Mouse (Mus musculus): Measurements from ENCODE around the gene Aatk. TPM values are rescaled to one million over a fixed set of nuclear protein-coding genes. Genes with fewer than 3 reads are reported as not detected.

The Aatk gene
- polyA plus RNA-seq, 1 experiment from 2014 or later = 3.5 TPM

DNA sequence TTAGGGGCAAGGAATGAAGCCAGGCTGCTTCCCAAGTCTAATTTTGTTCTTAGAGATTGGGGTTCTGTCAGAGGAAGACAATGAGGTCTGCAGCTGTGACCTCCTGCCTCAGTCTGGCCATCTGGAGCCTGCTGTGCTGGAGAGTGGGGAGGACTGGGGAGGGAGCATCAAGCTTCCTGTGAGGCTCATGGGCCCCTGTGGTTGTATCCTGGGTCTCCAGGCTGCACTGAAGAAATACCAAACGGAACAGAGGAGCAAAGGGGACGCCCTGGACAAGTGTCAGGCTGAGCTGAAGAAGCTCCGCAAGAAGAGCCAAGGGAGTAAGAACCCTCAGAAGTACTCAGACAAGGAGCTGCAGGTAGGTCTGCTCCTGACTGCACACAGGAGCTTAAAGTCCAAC, 65.2 kb downstream of the Aatk start:
- H3K27me3 ChIP-seq (ENCODE audit: control insufficient read depth, insufficient read depth, low read length) = no peaks in the 10 kb centered on the region
- no peak overlapping the region for H3K4me2 ChIP-seq (ENCODE audit: low read depth, low read length, severe bottlenecking)
- no peak overlapping the region for H3K27ac ChIP-seq (ENCODE audit: low read depth, low read length)
- no peaks in the 10 kb centered on the region for H3K36me3 ChIP-seq (ENCODE audit: control insufficient read depth, insufficient read depth, low read length)
- no peak for ATAC-seq (replicated peaks; ENCODE audit: low FRiP score)
- no peak for DNase-seq (ENCODE audit: low spot score)
- no peak overlapping the region for H3K4me3 ChIP-seq (ENCODE audit: low read depth, low read length)
- 80% methylated on average over 3 of the region's 3 CpGs for WGBS
- H3K9me3 ChIP-seq (ENCODE audit: control insufficient read depth, low read length) = no peaks in the 10 kb centered on the region
- H3K9ac ChIP-seq (ENCODE audit: low read length) = no peak overlapping the region
- H3K4me1 ChIP-seq (replicated peaks; ENCODE audit: control insufficient read depth, insufficient read depth, low read length) = no peaks in the 10 kb centered on the region

DNA sequence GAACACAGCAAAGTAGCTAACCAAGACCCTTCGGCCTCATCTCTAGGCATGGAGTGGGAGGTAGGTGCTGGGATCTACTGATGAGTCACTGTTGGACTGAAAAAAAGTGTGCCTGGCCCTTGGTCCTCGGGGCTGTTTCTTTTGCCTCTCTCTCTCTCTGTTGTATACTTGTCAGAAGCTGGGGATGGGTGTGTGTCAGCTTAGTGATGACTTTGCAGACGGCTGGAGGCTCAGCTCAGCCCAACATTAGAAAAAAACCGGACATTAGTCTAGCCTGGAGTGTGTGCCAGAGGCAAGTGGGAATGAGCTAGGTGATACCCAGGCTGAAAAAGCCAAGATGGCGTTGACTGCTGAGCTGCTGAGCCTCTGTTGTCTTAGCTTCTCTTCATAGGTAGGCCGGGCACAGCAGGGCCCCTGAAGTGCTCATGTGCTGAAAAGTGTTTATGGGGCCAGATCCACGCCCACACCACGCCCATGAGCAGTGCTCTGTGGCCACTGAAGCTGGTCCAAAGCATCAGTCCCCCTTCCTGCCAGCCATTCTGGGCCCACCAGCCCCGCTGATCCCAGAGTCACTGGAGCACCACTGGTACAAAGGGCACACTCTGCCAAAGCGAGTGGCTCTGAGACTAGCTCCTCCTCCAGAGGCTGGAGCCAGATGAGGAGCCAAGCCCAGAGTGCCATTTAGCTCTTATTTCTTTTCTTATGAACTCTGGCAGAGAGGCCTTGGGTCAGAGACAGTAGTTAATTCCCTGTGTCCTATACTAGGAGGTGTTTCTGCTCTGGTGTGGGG, 67.2 kb downstream of the Aatk start:
- Histone ChIP-seq H3K4me3 (ENCODE audit: low read depth, low read length) (no peak overlapping the region), H3K4me1 (replicated peaks; ENCODE audit: control insufficient read depth, insufficient read depth, low read length) (no peaks in the 10 kb centered on the region), H3K27ac (ENCODE audit: low read depth, low read length) (no peak overlapping the region), H3K27me3 (ENCODE audit: control insufficient read depth, insufficient read depth, low read length) (no peaks in the 10 kb centered on the region), H3K36me3 (ENCODE audit: control insufficient read depth, insufficient read depth, low read length) (no peaks in the 10 kb centered on the region), H3K9ac (ENCODE audit: low read length) (no peak overlapping the region), H3K9me3 (ENCODE audit: control insufficient read depth, low read length) (no peaks in the 10 kb centered on the region), H3K4me2 (ENCODE audit: low read depth, low read length, severe bottlenecking) (no peak overlapping the region)
- ATAC-seq (replicated peaks; ENCODE audit: low FRiP score) (no peak), DNase-seq (ENCODE audit: low spot score) (no peak)
- 83% methylated on average over 10 of the region's 10 CpGs for WGBS

DNA sequence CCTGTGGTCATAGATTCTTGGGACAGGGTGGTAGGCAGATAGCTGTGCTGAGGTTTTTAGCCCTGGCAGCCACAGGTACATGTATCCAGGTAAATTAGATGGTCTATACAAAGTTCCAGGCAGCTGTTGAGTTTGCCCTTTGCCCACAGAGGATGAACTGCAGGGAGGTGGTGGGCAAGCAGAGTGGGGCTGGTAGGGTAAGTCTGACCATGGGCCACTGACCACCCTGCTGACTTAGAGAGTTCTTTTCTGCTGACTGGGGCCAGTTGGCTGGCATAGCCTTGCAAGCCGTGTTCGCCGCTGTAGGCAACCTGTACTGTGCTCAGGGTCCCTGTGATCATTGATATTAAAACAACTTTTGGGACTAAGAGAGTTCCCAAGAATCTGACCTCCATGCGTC, 68.3 kb downstream of the Aatk start:
- no peaks in the 10 kb centered on the region for H3K4me1 ChIP-seq (replicated peaks; ENCODE audit: control insufficient read depth, insufficient read depth, low read length)
- H3K27ac ChIP-seq (ENCODE audit: low read depth, low read length) = no peak overlapping the region
- DNase-seq (ENCODE audit: low spot score) = no peak
- H3K9ac ChIP-seq (ENCODE audit: low read length) = no peak overlapping the region
- H3K9me3 ChIP-seq (ENCODE audit: control insufficient read depth, low read length) = no peaks in the 10 kb centered on the region
- H3K4me2 ChIP-seq (ENCODE audit: low read depth, low read length, severe bottlenecking) = no peak overlapping the region
- ATAC-seq (replicated peaks; ENCODE audit: low FRiP score) = no peak
- WGBS = 97% methylated on average over 4 of the region's 4 CpGs
- no peak overlapping the region for H3K4me3 ChIP-seq (ENCODE audit: low read depth, low read length)
- H3K36me3 ChIP-seq (ENCODE audit: control insufficient read depth, insufficient read depth, low read length) = no peaks in the 10 kb centered on the region
- H3K27me3 ChIP-seq (ENCODE audit: control insufficient read depth, insufficient read depth, low read length) = no peaks in the 10 kb centered on the region

DNA sequence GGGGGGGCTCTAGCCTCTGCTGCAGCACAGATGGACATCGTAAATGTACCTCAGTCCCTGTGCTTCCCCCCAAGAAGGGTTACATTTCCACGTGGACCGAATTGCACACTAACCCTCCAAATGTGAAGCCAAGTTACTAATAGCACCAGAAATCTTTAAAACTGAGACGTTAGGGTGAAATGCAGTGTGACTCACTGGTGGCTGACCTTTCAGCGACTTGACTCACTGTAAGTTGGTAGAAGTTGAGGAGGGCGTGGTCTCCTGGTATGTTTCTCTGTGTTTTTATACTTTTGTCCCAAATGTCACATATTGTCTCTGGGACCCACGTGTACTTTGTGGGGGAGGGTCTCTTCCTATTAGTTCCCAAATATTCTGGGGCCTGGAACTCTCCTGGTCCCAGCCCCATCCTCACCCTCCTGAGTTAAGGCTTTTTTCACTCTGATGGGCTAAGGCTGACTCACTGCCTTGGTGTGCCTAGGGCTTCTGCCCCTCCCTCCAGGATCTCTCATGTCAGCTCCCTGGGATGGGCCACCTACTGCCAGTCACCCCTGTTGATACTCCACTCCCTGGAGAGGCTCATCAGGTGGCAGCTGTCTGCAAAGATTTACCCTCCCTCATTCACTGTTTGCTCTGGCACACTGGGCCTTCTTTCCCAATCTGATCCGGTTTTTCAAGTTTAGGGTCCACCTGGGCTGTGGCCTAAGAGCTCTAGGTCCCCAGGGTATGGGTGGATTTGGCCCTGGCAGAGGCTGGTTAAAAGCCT, 71.0 kb downstream of the Aatk start:
- DNase-seq (ENCODE audit: low spot score) = no peak
- H3K27me3 ChIP-seq (ENCODE audit: control insufficient read depth, insufficient read depth, low read length) = no peaks in the 10 kb centered on the region
- no peak overlapping the region for H3K4me2 ChIP-seq (ENCODE audit: low read depth, low read length, severe bottlenecking)
- no peak overlapping the region for H3K4me3 ChIP-seq (ENCODE audit: low read depth, low read length)
- no peak for ATAC-seq (replicated peaks; ENCODE audit: low FRiP score)
- H3K27ac ChIP-seq (ENCODE audit: low read depth, low read length) = no peak overlapping the region
- 85% methylated on average over 8 of the region's 8 CpGs for WGBS
- H3K4me1 ChIP-seq (replicated peaks; ENCODE audit: control insufficient read depth, insufficient read depth, low read length) = 0 out of 2 replicates have a peak, but pooled peaks cover 2% of the 10 kb centered on the region
- H3K9me3 ChIP-seq (ENCODE audit: control insufficient read depth, low read length) = no peaks in the 10 kb centered on the region
- H3K36me3 ChIP-seq (ENCODE audit: control insufficient read depth, insufficient read depth, low read length) = no peaks in the 10 kb centered on the region
- no peak overlapping the region for H3K9ac ChIP-seq (ENCODE audit: low read length)

DNA sequence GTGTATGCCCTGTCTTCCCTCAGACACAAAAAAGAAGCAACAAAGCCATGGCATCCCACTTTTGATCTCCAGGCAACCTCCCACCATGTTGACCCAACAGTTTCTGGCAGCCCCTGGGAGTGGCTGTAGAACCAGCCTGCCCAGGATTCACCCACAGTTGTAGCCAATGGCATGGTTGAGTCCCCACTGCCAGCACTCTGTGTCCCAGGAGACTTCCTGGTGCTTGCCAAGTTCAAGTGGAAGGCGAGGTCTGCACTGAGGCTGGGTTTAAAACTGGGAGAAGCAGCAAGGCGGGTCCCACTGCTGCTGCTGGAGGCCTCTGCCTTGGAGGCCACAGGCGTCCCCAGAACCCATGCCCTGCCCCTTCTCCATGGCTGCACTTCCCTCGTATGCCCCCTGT, 73.2 kb downstream of the Aatk start:
- no peak overlapping the region for H3K4me3 ChIP-seq (ENCODE audit: low read depth, low read length)
- ATAC-seq (replicated peaks; ENCODE audit: low FRiP score) (no peak), DNase-seq (ENCODE audit: low spot score) (no peak)
- H3K9me3 ChIP-seq (ENCODE audit: control insufficient read depth, low read length) = no peaks in the 10 kb centered on the region
- H3K4me1 ChIP-seq (replicated peaks; ENCODE audit: control insufficient read depth, insufficient read depth, low read length) = peaks cover 9% of the 10 kb centered on the region; the same call in 1 of the 2 replicates
- no peak overlapping the region for H3K4me2 ChIP-seq (ENCODE audit: low read depth, low read length, severe bottlenecking)
- no peak overlapping the region for H3K9ac ChIP-seq (ENCODE audit: low read length)
- H3K27ac ChIP-seq (ENCODE audit: low read depth, low read length) = no peak overlapping the region
- no peaks in the 10 kb centered on the region for H3K27me3 ChIP-seq (ENCODE audit: control insufficient read depth, insufficient read depth, low read length)
- 86% methylated on average over 4 of the region's 4 CpGs for WGBS
- H3K36me3 ChIP-seq (ENCODE audit: control insufficient read depth, insufficient read depth, low read length) = no peaks in the 10 kb centered on the region

DNA sequence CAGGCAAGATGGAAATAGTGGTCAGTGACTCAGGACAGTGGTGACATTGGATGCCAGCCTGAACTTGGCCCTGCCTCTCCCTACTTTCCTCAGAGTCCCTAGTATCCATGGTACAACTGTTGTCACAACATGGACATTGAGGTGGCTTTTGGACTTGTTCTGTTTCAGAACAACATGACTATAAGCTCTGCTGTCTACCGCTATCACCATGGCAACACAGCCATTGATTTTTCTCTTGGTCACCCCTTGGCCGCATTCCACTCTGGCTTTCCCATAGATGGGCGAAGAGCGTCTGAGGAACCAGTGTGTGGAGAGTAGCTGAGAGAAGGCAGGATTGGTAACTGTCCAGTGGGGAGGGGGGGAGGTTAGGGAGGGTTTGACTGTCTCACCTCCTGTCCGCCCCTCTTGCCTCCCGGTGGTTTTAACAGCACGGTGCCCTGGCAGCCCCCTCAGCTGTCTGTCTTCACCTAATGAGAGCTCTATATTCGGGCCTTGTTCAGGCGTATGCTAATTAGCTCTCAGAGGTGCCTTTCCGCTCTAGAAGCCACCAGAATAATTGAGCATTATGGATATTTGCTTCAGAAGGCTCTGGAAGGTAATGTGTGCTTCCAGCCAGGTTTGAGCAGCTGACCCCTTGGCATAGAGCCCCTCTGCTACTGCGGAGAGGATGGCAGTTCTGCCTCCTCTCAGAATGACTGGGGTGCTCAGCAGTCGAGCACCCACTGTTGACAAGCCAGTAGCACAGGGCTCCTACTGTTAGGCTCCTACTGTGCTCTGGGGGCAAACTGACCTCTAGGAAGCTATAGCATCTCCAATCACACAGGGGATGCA, 76.7 kb downstream of the Aatk start:
- Histone ChIP-seq H3K4me2 (ENCODE audit: low read depth, low read length, severe bottlenecking) (no peak overlapping the region), H3K9ac (ENCODE audit: low read length) (no peak overlapping the region), H3K36me3 (ENCODE audit: control insufficient read depth, insufficient read depth, low read length) (no peaks in the 10 kb centered on the region), H3K4me3 (ENCODE audit: low read depth, low read length) (no peak overlapping the region), H3K9me3 (ENCODE audit: control insufficient read depth, low read length) (no peaks in the 10 kb centered on the region), H3K27me3 (ENCODE audit: control insufficient read depth, insufficient read depth, low read length) (no peaks in the 10 kb centered on the region), H3K27ac (ENCODE audit: low read depth, low read length) (peak overlapping the region; percentile 25; the same call in 1 of the 2 replicates), H3K4me1 (replicated peaks; ENCODE audit: control insufficient read depth, insufficient read depth, low read length) (peaks cover 10% of the 10 kb centered on the region; the same call in 1 of the 2 replicates)
- 0 out of 2 replicates have a peak, but pooled peaks have one; percentile 15 for ATAC-seq (replicated peaks; ENCODE audit: low FRiP score)
- no peak for DNase-seq (ENCODE audit: low spot score)
- WGBS = 47% methylated on average over 12 of the region's 12 CpGs

DNA sequence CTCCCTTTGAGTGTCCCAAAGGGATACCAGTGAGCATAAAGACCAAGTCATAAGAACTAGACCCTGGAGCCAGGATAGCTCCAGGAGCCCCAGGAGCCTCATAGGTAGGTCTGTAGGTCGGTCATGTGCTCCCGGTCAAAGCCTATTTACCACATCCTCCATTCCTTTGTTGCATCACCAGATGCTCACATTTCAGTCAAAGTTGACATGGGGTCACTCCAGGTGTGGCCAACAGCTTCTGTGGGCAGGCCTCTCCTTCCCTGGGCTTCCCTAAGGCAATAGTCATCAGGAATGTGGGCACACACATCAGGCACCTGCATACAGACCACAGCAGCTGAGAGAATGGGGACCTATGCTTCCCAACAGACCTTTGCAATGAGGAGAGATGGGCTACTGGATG, 79.1 kb downstream of the Aatk start:
- peaks cover 12% of the 10 kb centered on the region for H3K4me1 ChIP-seq (replicated peaks; ENCODE audit: control insufficient read depth, insufficient read depth, low read length)
- H3K4me3 ChIP-seq (ENCODE audit: low read depth, low read length) = no peak overlapping the region
- no peak overlapping the region for H3K9ac ChIP-seq (ENCODE audit: low read length)
- no peaks in the 10 kb centered on the region for H3K27me3 ChIP-seq (ENCODE audit: control insufficient read depth, insufficient read depth, low read length)
- no peak overlapping the region for H3K4me2 ChIP-seq (ENCODE audit: low read depth, low read length, severe bottlenecking)
- DNase-seq (ENCODE audit: low spot score) = no peak
- H3K27ac ChIP-seq (ENCODE audit: low read depth, low read length) = no peak overlapping the region
- ATAC-seq (replicated peaks; ENCODE audit: low FRiP score) = no peak
- 93% methylated on average over 2 of the region's 2 CpGs for WGBS
- H3K9me3 ChIP-seq (ENCODE audit: control insufficient read depth, low read length) = no peaks in the 10 kb centered on the region
- no peaks in the 10 kb centered on the region for H3K36me3 ChIP-seq (ENCODE audit: control insufficient read depth, insufficient read depth, low read length)

DNA sequence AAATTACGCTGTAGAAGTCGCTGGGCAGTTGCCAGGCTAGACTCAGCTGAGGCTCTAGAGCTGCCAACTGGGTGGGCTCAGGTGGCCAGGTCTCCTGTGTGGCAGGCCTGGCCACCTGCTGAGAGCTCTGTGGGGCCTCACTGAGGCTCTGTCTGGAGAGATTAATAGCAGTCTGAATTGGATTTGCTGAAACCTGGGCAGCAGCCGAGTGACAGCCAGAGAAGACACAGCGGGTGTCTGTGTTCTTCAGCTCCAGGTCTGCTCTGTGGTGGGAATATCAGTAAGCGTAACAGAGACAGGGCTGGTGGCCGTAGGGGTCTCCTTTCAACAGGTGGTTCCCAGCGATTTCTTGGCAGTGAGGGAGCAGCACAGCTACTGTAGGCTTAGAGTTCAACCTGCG, 79.6 kb downstream of the Aatk start:
- H3K36me3 ChIP-seq (ENCODE audit: control insufficient read depth, insufficient read depth, low read length) = no peaks in the 10 kb centered on the region
- H3K27me3 ChIP-seq (ENCODE audit: control insufficient read depth, insufficient read depth, low read length) = no peaks in the 10 kb centered on the region
- 77% methylated on average over 8 of the region's 8 CpGs for WGBS
- no peak overlapping the region for H3K27ac ChIP-seq (ENCODE audit: low read depth, low read length)
- no peaks in the 10 kb centered on the region for H3K9me3 ChIP-seq (ENCODE audit: control insufficient read depth, low read length)
- H3K4me2 ChIP-seq (ENCODE audit: low read depth, low read length, severe bottlenecking) = no peak overlapping the region
- ATAC-seq (replicated peaks; ENCODE audit: low FRiP score) (no peak), DNase-seq (ENCODE audit: low spot score) (no peak)
- no peak overlapping the region for H3K9ac ChIP-seq (ENCODE audit: low read length)
- H3K4me1 ChIP-seq (replicated peaks; ENCODE audit: control insufficient read depth, insufficient read depth, low read length) = peaks cover 12% of the 10 kb centered on the region
- no peak overlapping the region for H3K4me3 ChIP-seq (ENCODE audit: low read depth, low read length)

Data from forebrain, embryonic 11.5 days (tissue).